Mouse (Mus musculus) forebrain, postnatal 0 days (tissue): ENCODE data around the gene Tbxas1. TPM values are rescaled to one million over a fixed set of nuclear protein-coding genes. Genes with fewer than 3 reads are reported as not detected.

Source experiments
- ATAC-seq: fragments of 200-750 bp; cut with Nextera tagmentation; 2 replicates; pipeline ENCODE4 v1.8.0; 2017; ENCODE audit warnings: mild to moderate bottlenecking, moderate library complexity
- DNase-seq: peaks from one replicate; pipeline ENCODE4 v3.0.0-alpha.2; 2015
- H3K27ac ChIP-seq: fragments of 300-500 bp; sonication (generic); 2 replicates; pipeline ENCODE4 v1.5.1; 2014; ENCODE audit warnings: low read depth, mild to moderate bottlenecking, antibody characterized with exemption, low read length, moderate library complexity, mixed read lengths
- H3K27me3 ChIP-seq: fragments of 300-500 bp; sonication (generic); 2 replicates; pipeline ENCODE4 v1.6.1; 2014; ENCODE audit warnings: mild to moderate bottlenecking, low read length, mixed read lengths; ENCODE audit not compliant: insufficient read depth
- H3K36me3 ChIP-seq: fragments of 300-500 bp; sonication (generic); 2 replicates; pipeline ENCODE4 v1.6.1; 2014; ENCODE audit warnings: mild to moderate bottlenecking, moderate library complexity; ENCODE audit not compliant: insufficient read depth
- H3K4me1 ChIP-seq: fragments of 300-500 bp; sonication (generic); 2 replicates; pipeline ENCODE4 v1.6.1; 2014; ENCODE audit warnings: antibody characterized with exemption; ENCODE audit not compliant: insufficient read depth
- H3K4me2 ChIP-seq: fragments of 300-500 bp; sonication (generic); 2 replicates; pipeline ENCODE4 v1.6.1; 2014; ENCODE audit warnings: low read depth, mild to moderate bottlenecking, moderate library complexity
- H3K4me3 ChIP-seq: fragments of 300-500 bp; sonication (generic); 2 replicates; pipeline ENCODE4 v1.5.1; 2014; ENCODE audit warnings: low read depth, low read length, mixed read lengths
- H3K9ac ChIP-seq: fragments of 300-500 bp; sonication (generic); 2 replicates; pipeline ENCODE4 v1.6.1; 2014; ENCODE audit warnings: mild to moderate bottlenecking
- H3K9me3 ChIP-seq: fragments of 300-500 bp; sonication (generic); 2 replicates; pipeline ENCODE4 v1.6.1; 2016; ENCODE audit warnings: low read length
- CTCF ChIP-seq: sonication (generic); IDR thresholded peaks from 2 replicates; pipeline ENCODE4 v1.5.1; 2016; ENCODE audit warnings: antibody characterized with exemption, control low read depth, low read depth
- WGBS: fragments of 180-500 bp; shearing (Covaris S2); extraction: QIAGEN DNeasy Blood & Tissue Kit; methylation state at CpG from one replicate; pipeline ENCODE4 v1.1.7; 2014; 5-methylcytosine and 5-hydroxymethylcytosine counted together
- polyA plus RNA-seq: library from polyadenylated mRNA; unstranded; fragments of >200 nt; fragmentation: Nextera tagmentation; extraction: Ambion mirVana; gene quantifications from 2 replicates; pipeline ENCODE4 v1.2.1, GENCODE M21; 2015
- total RNA-seq: library from RNA; depleted of rRNA; stranded (reverse); fragments of >200 nt; gene quantifications from 2 replicates; pipeline ENCODE4 v1.2.3, GENCODE M21; 2014

Tbxas1 gene
- total and polyA plus RNA-seq, 2 experiments from 2014 or later, result 1.5 to 2.0 TPM

DNA sequence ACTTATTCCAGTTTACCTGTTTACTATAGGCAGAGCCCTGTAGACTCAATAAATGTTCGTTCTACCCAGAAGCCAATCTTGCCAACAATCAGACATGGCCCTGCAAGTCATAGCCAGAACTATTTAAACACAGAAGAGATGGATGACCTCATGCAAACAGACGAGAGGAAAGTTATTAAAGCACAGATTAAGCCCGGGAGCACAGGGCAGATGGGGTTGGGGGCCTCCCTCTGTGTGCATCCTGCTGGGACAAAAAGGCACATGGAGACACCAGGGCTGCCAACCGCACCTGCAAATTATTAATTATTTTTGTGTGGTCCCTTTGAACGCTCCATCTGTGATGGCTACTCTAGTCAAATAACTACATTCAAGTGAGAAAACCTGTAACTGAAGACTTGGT is 29.3 kb upstream of the Tbxas1 start:
- H3K36me3 ChIP-seq, result no peaks in the 10 kb centered on the region
- H3K4me2 ChIP-seq, result no peak overlapping the region
- no peak for TF ChIP-seq CTCF
- WGBS, result 46% methylated on average over 5 of the region's 5 CpGs
- peaks cover 19% of the 10 kb centered on the region for H3K4me1 ChIP-seq
- H3K4me3 ChIP-seq, result no peak overlapping the region
- ATAC-seq, result no peak
- no peak overlapping the region for H3K27ac ChIP-seq
- no peaks in the 10 kb centered on the region for H3K27me3 ChIP-seq
- DNase-seq, result no peak
- no peaks in the 10 kb centered on the region for H3K9me3 ChIP-seq
- no peak overlapping the region for H3K9ac ChIP-seq

DNA sequence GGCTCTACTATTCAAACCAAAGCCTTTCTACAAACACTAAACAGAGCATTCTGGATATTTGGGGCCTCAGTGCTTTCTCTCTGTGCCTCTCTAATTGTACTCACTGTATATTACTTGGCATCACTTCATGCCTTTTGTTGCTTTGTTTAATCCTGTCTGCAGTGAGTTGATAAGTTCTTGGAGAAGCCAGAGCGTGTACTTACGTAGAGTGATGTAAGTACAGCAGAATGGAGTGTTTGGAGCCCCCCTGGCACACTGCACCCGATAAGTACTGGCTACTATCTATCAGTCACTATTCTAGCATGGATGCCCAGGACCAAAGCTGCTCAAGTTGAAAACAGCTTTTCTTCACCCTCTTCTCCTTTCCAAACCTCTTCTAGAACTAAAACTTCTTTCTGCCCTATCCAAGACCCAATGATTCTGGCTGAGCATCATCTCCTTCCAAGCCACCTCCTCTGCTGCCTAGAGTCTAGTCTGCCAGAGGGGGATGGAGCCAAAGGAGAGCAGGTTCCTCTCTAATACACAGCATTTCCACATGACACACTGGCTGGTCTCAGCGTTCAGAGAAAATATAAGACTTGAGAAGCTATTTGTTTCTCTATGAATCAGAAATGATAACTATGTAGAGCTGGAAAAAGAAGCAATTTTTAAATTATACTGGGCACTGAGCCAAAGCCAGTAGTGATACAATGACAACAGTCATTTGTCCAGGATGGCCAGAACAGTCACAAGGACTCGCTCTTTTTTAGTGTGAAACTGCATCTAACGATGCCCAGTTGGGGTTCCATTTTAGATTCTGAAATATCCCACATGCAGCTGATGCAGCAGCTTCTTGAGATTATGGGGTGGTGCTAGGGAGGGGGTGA is 28.6 kb upstream of the Tbxas1 start:
- no peak for DNase-seq

DNA sequence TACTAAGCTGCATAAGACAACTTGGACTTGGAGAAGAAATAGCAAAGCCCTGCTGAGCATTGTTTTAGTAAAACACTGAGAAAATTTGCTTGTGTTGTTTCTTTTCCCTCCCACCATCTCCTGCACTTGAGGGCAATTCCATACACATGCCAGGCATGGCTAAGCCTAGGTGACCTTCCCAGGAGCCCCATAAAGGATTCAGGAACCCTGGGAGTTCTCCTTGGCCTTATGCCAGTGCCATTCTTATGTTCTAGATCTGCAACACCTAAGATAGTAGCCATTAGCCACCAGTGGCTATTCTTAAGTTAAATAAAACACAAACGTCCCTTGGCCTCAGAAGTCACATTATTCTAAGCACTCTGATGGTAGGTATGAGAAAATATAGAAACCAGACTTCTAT is 27.8 kb upstream of the Tbxas1 start:
- H3K27me3 ChIP-seq, result no peaks in the 10 kb centered on the region
- H3K9ac ChIP-seq, result no peak overlapping the region
- H3K4me1 ChIP-seq, result peaks cover 19% of the 10 kb centered on the region
- DNase-seq (no peak), ATAC-seq (no peak)
- no peaks in the 10 kb centered on the region for H3K9me3 ChIP-seq
- H3K27ac ChIP-seq, result no peak overlapping the region
- WGBS, result 70% methylated on average over 1 of the region's 1 CpGs
- H3K4me3 ChIP-seq, result no peak overlapping the region
- no peak overlapping the region for H3K4me2 ChIP-seq
- H3K36me3 ChIP-seq, result no peaks in the 10 kb centered on the region
- TF ChIP-seq CTCF, result no peak

More for the DNA sequence above, 28.6 kb upstream of the Tbxas1 start:
- peaks cover 19% of the 10 kb centered on the region for H3K4me1 ChIP-seq
- H3K9ac ChIP-seq, result no peak overlapping the region
- H3K4me3 ChIP-seq, result no peak overlapping the region
- TF ChIP-seq CTCF, result no peak
- H3K27ac ChIP-seq, result no peak overlapping the region
- 28% methylated on average over 6 of the region's 6 CpGs for WGBS
- H3K36me3 ChIP-seq, result no peaks in the 10 kb centered on the region
- ATAC-seq, result no peak
- H3K4me2 ChIP-seq, result no peak overlapping the region
- H3K27me3 ChIP-seq, result no peaks in the 10 kb centered on the region
- H3K9me3 ChIP-seq, result no peaks in the 10 kb centered on the region

DNA sequence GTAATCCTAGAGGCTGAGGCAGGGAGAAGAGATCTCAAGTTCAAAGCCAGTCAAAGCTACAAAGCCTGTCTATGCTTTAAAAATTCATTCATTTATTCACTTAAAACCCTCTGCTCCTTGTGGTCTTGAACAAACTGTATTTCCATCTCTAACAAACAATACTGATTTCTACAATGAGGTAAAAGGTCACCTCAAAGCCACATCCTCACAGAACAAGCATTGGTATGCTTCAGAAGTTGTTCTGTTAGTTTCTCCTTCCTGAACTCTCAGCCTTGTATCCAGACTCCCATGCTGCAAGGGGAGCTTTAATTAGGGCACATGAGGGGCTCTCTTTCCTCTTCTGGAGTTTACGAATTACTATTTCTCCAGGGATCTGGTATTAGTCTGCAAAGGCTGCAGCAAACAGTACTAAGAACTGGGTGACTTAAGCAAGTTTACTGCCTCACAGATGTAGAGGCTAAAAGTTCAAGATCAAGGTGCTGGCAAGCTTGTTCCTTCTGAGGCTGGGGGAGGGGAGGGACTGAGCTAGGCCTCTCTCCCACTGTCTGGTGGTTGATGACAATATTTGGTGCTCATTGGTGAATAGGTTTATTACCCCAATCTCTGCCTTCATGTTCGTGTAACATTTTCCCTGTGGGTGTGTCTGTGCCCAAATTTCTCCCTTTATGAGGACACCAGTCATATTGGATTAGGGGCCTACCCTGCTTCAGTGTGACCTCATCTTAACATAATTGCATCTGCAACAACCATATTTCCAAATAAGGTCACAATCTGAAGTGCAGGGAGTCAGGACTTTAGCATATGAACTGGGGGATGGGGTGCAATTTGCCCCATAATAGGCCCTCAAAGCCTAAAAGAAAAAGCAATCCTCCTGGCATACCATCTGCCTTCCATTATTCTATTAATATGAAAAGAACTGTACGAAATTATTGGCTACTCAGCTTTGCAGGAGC is 27.0 kb upstream of the Tbxas1 start:
- 50% methylated on average over 3 of the region's 3 CpGs for WGBS
- ATAC-seq, result no peak

DNA sequence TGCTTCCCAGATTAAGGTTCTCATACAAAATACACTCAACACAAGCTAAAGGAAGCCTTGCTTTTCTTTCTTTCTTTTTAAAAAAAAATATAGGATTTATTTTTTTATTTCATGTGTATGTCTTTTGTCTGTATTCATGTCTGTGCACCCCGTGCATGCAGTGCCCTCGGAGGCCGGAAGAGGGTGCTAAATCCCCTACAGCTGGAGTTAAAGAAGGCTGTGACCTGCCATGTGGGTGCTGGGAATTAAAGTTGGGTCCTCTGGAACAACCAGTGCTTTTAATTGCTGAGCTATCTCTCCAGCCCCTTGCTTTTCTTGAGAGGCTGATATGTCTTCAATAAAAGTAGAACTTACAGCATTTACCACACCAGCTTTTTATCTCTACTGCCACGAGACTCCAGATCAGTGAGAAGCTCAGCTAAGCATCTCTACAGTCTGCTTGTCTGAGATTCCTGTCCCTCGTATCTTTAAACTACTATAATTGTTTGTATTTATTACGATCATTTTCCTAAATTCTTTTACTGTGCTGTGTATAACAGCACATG is 24.4 kb upstream of the Tbxas1 start:
- TF ChIP-seq CTCF, result no peak
- H3K27me3 ChIP-seq, result no peaks in the 10 kb centered on the region
- ATAC-seq (no peak), DNase-seq (no peak)
- H3K9ac ChIP-seq, result no peak overlapping the region
- no peaks in the 10 kb centered on the region for H3K9me3 ChIP-seq
- H3K4me3 ChIP-seq, result no peak overlapping the region
- no peak overlapping the region for H3K27ac ChIP-seq
- no peak overlapping the region for H3K4me2 ChIP-seq
- peaks cover 23% of the 10 kb centered on the region for H3K4me1 ChIP-seq
- 92% methylated on average over 6 of the region's 6 CpGs for WGBS
- no peaks in the 10 kb centered on the region for H3K36me3 ChIP-seq

More for the DNA sequence above, 27.0 kb upstream of the Tbxas1 start:
- H3K4me1 ChIP-seq, result peaks cover 19% of the 10 kb centered on the region
- H3K36me3 ChIP-seq, result no peaks in the 10 kb centered on the region
- no peak overlapping the region for H3K9ac ChIP-seq
- H3K4me2 ChIP-seq, result no peak overlapping the region
- no peak overlapping the region for H3K4me3 ChIP-seq
- no peak overlapping the region for H3K27ac ChIP-seq
- DNase-seq, result no peak
- H3K9me3 ChIP-seq, result no peaks in the 10 kb centered on the region
- TF ChIP-seq CTCF, result no peak
- H3K27me3 ChIP-seq, result no peaks in the 10 kb centered on the region

DNA sequence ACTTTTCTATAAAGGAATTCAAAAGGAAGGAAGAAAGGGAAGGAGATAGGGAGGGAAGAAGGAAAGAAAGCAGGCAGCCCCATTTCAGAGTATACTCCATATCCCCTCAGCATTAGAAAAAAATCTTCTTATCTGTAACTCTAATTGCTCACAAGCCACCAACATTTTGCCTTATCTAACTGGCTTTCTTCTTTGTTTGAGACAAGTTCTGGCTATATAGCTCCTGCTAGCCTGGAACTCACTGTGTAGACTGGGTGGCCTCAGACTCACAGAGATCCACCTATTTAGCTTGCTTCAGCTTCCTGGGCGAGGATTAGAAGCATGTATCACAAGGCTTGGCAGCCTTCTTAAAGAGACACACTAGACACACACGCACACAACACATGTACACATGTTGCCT is 23.5 kb upstream of the Tbxas1 start:
- no peak overlapping the region for H3K9ac ChIP-seq
- H3K4me2 ChIP-seq, result no peak overlapping the region
- H3K4me3 ChIP-seq, result no peak overlapping the region
- H3K27me3 ChIP-seq, result no peaks in the 10 kb centered on the region
- DNase-seq (no peak), ATAC-seq (no peak)
- no peak for TF ChIP-seq CTCF
- H3K27ac ChIP-seq, result no peak overlapping the region
- no peaks in the 10 kb centered on the region for H3K36me3 ChIP-seq
- 79% methylated on average over 2 of the region's 2 CpGs for WGBS
- H3K4me1 ChIP-seq, result peaks cover 21% of the 10 kb centered on the region
- H3K9me3 ChIP-seq, result no peaks in the 10 kb centered on the region
